Mouse (Mus musculus): ENCODE measurements around the gene Dio3. TPM values are rescaled to one million over a fixed set of nuclear protein-coding genes. Genes with fewer than 3 reads are reported as not detected.

Dio3 gene
- polyA plus RNA-seq, 1 experiment from 2014 or later, result 0.32 TPM

DNA sequence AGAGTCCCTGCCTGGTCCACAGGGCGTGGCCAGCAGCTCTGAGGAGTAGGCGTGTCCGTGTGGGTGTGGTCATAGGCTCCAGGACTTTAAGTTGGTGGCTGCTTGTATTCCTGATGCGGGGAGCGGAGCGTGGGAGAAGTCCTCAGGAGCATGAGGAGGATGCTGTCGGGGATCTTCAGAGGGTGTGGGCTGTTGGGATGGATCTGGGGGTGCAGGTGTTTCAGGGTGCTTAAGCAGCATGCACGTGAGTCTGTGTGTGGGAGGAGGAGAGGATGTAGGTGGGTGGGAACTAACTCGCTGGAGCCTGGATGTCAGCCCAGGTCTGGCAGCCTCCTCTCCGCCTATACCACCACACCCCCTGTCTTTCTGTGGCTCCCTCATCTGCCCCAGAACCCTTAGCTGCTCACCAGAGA is 26.7 kb upstream of the Dio3 start:
- Histone ChIP-seq H3K27me3 (ENCODE audit: control insufficient read depth, insufficient read depth, low read length) (no peaks in the 10 kb centered on the region), H3K4me2 (ENCODE audit: low read depth, low read length) (no peak overlapping the region), H3K36me3 (ENCODE audit: control insufficient read depth, insufficient read depth, low read length) (no peaks in the 10 kb centered on the region), H3K27ac (ENCODE audit: low read depth, low read length) (no peak overlapping the region), H3K9ac (replicated peaks; ENCODE audit: low read depth, low read length) (no peak overlapping the region), H3K4me1 (ENCODE audit: control insufficient read depth, insufficient read depth, low read length) (no peaks in the 10 kb centered on the region), H3K9me3 (ENCODE audit: control insufficient read depth, low read length) (no peaks in the 10 kb centered on the region), H3K4me3 (ENCODE audit: low read depth, low read length) (no peak overlapping the region)
- ATAC-seq (ENCODE audit: low read depth), result no peak
- WGBS, result 34% methylated on average over 10 of the region's 10 CpGs

DNA sequence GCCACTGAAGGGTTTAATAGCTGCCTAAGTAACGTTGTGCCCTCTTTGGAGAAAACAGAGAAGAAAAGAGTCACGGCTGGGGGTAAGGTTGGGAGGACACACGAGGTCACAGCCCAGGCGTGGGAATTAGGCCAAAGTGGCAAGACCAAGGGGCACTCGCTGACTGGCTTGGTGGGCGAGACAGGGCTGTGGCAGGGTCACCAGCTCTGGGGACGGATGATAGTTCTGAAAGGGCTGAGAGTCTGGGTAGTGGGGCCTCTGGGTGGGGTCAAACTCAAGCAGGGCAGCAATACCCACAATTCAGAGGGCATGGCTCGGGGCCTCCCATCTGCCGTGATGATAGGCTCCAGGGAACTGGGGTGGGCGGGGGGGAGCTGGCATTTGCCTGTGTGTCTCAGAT is 23.1 kb upstream of the Dio3 start:
- Histone ChIP-seq H3K27ac (ENCODE audit: low read depth, low read length) (no peak overlapping the region), H3K4me2 (ENCODE audit: low read depth, low read length) (no peak overlapping the region), H3K36me3 (ENCODE audit: control insufficient read depth, insufficient read depth, low read length) (no peaks in the 10 kb centered on the region), H3K4me3 (ENCODE audit: low read depth, low read length) (no peak overlapping the region), H3K9me3 (ENCODE audit: control insufficient read depth, low read length) (no peaks in the 10 kb centered on the region), H3K27me3 (ENCODE audit: control insufficient read depth, insufficient read depth, low read length) (no peaks in the 10 kb centered on the region), H3K9ac (replicated peaks; ENCODE audit: low read depth, low read length) (no peak overlapping the region), H3K4me1 (ENCODE audit: control insufficient read depth, insufficient read depth, low read length) (no peaks in the 10 kb centered on the region)
- no peak for ATAC-seq (ENCODE audit: low read depth)
- WGBS, result 44% methylated on average over 10 of the region's 10 CpGs

DNA sequence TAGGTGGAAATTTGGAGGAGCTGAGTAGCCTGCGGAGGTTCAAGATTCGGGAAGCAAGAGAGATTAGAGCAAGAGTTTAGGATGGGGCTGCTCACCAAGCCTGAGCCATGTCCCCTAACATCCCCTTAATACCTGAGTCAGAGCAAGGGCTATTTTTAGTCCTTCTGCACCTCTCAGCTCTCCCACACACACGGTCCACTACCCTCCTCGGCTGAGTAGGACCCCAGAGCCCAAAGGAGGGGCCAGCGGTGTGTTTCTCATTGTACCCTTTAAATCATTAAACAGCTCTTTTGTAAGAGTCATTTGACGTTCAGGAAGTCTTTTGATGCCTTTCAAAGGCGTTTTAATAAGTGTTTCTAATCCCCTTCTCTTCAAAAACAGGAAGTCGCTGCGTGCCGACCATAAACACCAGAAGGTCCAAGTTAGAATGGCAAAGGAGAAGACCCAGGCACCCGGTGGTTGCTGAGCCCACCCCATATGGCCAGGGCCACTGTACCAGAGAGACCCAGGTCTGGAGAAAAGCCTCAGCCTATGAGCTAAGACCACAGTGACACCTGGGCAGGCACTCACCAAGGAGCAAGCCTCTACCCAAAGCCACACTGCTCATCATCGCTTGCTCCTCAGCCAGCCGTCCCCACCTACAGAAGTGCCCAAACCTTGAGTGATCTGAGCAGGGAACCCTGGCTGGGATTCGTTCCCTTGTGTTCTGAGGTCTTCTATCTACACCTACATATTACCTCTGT is 22.2 kb upstream of the Dio3 start:
- Histone ChIP-seq H3K36me3 (ENCODE audit: control insufficient read depth, insufficient read depth, low read length) (no peaks in the 10 kb centered on the region), H3K9me3 (ENCODE audit: control insufficient read depth, low read length) (no peaks in the 10 kb centered on the region), H3K4me2 (ENCODE audit: low read depth, low read length) (no peak overlapping the region), H3K27ac (ENCODE audit: low read depth, low read length) (no peak overlapping the region), H3K4me3 (ENCODE audit: low read depth, low read length) (no peak overlapping the region), H3K4me1 (ENCODE audit: control insufficient read depth, insufficient read depth, low read length) (no peaks in the 10 kb centered on the region), H3K9ac (replicated peaks; ENCODE audit: low read depth, low read length) (no peak overlapping the region), H3K27me3 (ENCODE audit: control insufficient read depth, insufficient read depth, low read length) (no peaks in the 10 kb centered on the region)
- 45% methylated on average over 14 of the region's 14 CpGs for WGBS
- no peak for ATAC-seq (ENCODE audit: low read depth)

DNA sequence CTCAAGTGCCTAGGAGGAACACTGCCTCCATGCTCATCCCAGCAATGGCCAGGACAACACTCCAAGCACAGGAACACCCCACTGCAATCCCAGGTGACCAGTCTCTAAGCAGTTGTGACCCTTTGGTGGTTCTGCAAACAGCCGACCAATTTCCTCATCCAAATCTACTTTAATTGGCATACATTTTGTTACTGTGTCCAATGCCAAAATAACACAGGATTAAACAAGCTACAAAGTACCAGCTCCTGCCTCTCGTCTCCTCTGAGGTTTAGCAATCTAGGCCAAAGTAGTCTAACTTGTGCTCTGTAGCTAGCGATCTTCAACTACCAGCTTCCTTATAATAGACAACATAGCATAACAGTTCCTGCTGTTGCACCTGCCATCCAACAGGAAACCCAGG is 10.6 kb upstream of the Dio3 start:
- H3K27ac ChIP-seq (ENCODE audit: low read depth, low read length), result no peak overlapping the region
- H3K9me3 ChIP-seq (ENCODE audit: control insufficient read depth, low read length), result no peaks in the 10 kb centered on the region
- no peak overlapping the region for H3K9ac ChIP-seq (replicated peaks; ENCODE audit: low read depth, low read length)
- WGBS, result 91% methylated on average over 3 of the region's 3 CpGs
- no peaks in the 10 kb centered on the region for H3K27me3 ChIP-seq (ENCODE audit: control insufficient read depth, insufficient read depth, low read length)
- H3K4me1 ChIP-seq (ENCODE audit: control insufficient read depth, insufficient read depth, low read length), result no peaks in the 10 kb centered on the region
- H3K4me3 ChIP-seq (ENCODE audit: low read depth, low read length), result no peak overlapping the region
- no peaks in the 10 kb centered on the region for H3K36me3 ChIP-seq (ENCODE audit: control insufficient read depth, insufficient read depth, low read length)
- H3K4me2 ChIP-seq (ENCODE audit: low read depth, low read length), result no peak overlapping the region
- no peak for ATAC-seq (ENCODE audit: low read depth)

DNA sequence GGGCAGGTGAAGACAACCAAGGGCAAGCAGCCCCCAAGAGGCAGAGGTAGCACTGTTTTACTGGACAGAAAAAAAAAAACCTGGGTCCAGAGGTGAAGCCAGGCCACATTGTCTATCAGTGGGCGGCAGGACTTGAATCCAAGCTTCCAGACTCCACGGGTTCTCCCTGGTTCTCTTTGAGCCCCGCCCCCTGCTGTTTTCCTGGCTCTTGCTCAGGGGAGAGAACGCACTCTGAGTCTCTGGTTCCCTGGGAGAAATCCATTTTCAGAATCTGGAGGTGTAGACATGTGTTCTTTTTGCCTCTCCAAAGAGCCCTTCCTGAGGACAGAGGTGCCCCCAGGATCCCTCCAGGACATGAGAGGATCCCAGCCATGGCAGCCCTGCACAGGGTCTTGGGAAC is 9.2 kb upstream of the Dio3 start:
- Histone ChIP-seq H3K9ac (replicated peaks; ENCODE audit: low read depth, low read length) (no peak overlapping the region), H3K4me2 (ENCODE audit: low read depth, low read length) (no peak overlapping the region), H3K27me3 (ENCODE audit: control insufficient read depth, insufficient read depth, low read length) (no peaks in the 10 kb centered on the region), H3K4me3 (ENCODE audit: low read depth, low read length) (no peak overlapping the region), H3K9me3 (ENCODE audit: control insufficient read depth, low read length) (no peaks in the 10 kb centered on the region), H3K36me3 (ENCODE audit: control insufficient read depth, insufficient read depth, low read length) (no peaks in the 10 kb centered on the region), H3K4me1 (ENCODE audit: control insufficient read depth, insufficient read depth, low read length) (no peaks in the 10 kb centered on the region), H3K27ac (ENCODE audit: low read depth, low read length) (no peak overlapping the region)
- no peak for ATAC-seq (ENCODE audit: low read depth)
- WGBS, result 78% methylated on average over 4 of the region's 4 CpGs

DNA sequence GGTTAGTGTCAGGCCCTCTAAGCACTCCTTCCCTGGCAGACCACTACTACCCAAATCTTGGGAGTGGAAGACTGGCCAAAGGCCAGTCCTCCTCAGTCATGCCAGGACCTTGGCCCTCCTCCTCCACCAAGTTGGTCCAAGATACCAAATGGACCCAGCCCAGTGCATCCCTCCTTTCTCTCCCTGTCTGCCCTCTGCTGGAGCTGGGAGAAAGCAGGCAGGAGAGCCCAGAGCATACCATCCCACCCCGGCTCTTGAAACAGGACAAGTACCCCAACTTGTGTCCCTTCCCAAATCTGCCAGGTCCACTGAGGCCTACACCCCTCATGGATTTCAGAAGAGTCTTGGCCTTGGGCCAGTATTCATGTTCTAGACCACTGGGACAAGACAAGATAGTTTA is 2.8 kb upstream of the Dio3 start:
- 60% methylated on average over 1 of the region's 1 CpGs for WGBS
- Histone ChIP-seq H3K9ac (replicated peaks; ENCODE audit: low read depth, low read length) (no peak overlapping the region), H3K4me3 (ENCODE audit: low read depth, low read length) (no peak overlapping the region), H3K27ac (ENCODE audit: low read depth, low read length) (no peak overlapping the region), H3K4me1 (ENCODE audit: control insufficient read depth, insufficient read depth, low read length) (peaks cover 6% of the 10 kb centered on the region; the same call in 1 of the 2 replicates), H3K36me3 (ENCODE audit: control insufficient read depth, insufficient read depth, low read length) (no peaks in the 10 kb centered on the region), H3K27me3 (ENCODE audit: control insufficient read depth, insufficient read depth, low read length) (peaks cover 57% of the 10 kb centered on the region), H3K4me2 (ENCODE audit: low read depth, low read length) (no peak overlapping the region), H3K9me3 (ENCODE audit: control insufficient read depth, low read length) (no peaks in the 10 kb centered on the region)
- ATAC-seq (ENCODE audit: low read depth), result no peak

DNA sequence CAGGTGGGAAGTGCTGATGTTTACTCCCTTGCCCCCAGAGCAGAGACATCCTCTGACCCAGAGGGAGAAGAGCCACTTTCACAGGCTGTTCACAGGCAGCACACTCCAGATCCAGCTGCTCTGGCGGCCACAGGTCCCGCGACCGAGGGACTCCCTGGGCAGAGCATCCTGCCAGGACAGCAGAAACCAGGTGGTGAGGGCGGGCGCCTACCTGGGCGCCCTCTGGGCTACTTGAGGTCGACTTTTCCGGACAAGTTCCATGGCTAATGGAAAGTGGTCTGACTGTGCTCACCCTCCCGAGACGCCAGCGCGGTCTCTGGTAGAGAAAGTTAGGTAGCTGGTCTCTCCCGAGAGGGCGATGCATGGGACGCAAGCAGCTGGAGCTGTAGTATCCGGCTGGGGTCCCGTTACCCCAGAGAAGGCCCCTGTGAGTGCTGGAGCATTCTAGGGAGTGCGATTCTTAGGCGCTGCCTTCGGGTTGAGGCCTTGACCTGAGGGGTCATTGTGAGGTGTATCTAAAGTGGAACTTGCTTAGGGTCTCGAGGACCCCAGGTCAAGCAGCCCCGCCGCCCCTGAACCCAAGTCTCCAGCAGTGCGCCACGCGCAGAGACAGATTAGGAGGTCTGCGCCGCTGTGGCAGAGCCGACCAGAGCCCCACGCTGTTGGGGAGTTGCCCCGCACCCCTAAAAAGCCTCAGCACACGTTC is 1.5 kb upstream of the Dio3 start:
- Histone ChIP-seq H3K36me3 (ENCODE audit: control insufficient read depth, insufficient read depth, low read length) (no peaks in the 10 kb centered on the region), H3K4me1 (ENCODE audit: control insufficient read depth, insufficient read depth, low read length) (peaks cover 6% of the 10 kb centered on the region; the same call in 1 of the 2 replicates), H3K27ac (ENCODE audit: low read depth, low read length) (no peak overlapping the region), H3K27me3 (ENCODE audit: control insufficient read depth, insufficient read depth, low read length) (peaks cover 69% of the 10 kb centered on the region), H3K4me3 (ENCODE audit: low read depth, low read length) (peak overlapping the region; percentile 34), H3K9me3 (ENCODE audit: control insufficient read depth, low read length) (no peaks in the 10 kb centered on the region), H3K9ac (replicated peaks; ENCODE audit: low read depth, low read length) (0 out of 2 replicates have a peak overlapping the region, but pooled peaks have one; percentile 37), H3K4me2 (ENCODE audit: low read depth, low read length) (peak overlapping the region; percentile 68; the same call in 1 of the 2 replicates)
- ATAC-seq (ENCODE audit: low read depth), result no peak
- 2% methylated on average over 33 of the region's 33 CpGs for WGBS

DNA sequence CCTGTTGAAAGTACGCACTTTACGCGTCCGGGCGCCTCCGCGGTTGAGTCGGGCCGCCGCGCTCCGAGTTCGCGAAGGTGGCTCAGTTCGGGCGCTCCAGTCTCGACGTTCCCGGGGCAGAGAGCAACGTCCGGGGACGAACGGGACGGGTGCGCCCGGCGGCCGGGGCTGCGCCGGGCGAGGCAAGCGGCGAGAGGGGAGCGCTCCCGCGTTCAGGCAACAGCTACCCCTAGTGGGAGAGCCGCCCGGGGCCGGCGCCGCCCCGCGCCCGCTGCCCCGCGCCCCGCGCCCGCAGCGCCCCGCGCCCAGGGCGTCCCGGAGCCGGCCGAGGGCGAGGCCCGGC is 932 bp upstream of the Dio3 start:
- Histone ChIP-seq H3K9me3 (ENCODE audit: control insufficient read depth, low read length) (no peaks in the 10 kb centered on the region), H3K27me3 (ENCODE audit: control insufficient read depth, insufficient read depth, low read length) (peaks cover 74% of the 10 kb centered on the region), H3K4me3 (ENCODE audit: low read depth, low read length) (peak overlapping the region; percentile 34), H3K9ac (replicated peaks; ENCODE audit: low read depth, low read length) (peak overlapping the region; percentile 37; the same call in 1 of the 2 replicates), H3K36me3 (ENCODE audit: control insufficient read depth, insufficient read depth, low read length) (no peaks in the 10 kb centered on the region), H3K4me1 (ENCODE audit: control insufficient read depth, insufficient read depth, low read length) (peaks cover 6% of the 10 kb centered on the region; the same call in 1 of the 2 replicates), H3K27ac (ENCODE audit: low read depth, low read length) (no peak overlapping the region), H3K4me2 (ENCODE audit: low read depth, low read length) (peak overlapping the region; percentile 68)
- under 1% methylated on average over 37 of the region's 58 CpGs for WGBS
- peak; percentile 44; the same call in 1 of the 2 replicates for ATAC-seq (ENCODE audit: low read depth)

DNA sequence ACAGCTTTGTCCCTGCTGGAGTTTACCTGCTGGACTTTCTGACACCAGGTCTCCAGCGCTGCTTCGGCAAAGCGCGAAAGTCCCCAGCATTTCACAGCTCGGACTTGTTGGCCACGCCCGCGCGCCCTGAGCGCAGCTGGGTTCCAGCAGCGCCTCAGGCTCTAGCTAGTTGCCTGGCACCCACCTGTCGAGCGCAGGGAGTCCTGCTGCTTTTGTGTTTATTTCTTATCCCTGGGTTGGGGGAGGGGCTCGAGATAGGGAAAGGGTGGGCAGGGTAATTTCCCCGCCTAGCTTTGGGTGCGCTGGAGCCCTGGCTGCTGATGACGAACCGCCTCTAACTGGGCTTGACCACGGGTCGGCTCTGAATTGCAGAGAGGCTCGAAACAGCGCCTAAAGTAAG is 1.5 kb downstream of the Dio3 start:
- Histone ChIP-seq H3K36me3 (ENCODE audit: control insufficient read depth, insufficient read depth, low read length) (no peaks in the 10 kb centered on the region), H3K27ac (ENCODE audit: low read depth, low read length) (no peak overlapping the region), H3K4me1 (ENCODE audit: control insufficient read depth, insufficient read depth, low read length) (peaks cover 6% of the 10 kb centered on the region; the same call in 1 of the 2 replicates), H3K9ac (replicated peaks; ENCODE audit: low read depth, low read length) (no peak overlapping the region), H3K27me3 (ENCODE audit: control insufficient read depth, insufficient read depth, low read length) (peaks cover 82% of the 10 kb centered on the region), H3K4me2 (ENCODE audit: low read depth, low read length) (no peak overlapping the region), H3K4me3 (ENCODE audit: low read depth, low read length) (no peak overlapping the region), H3K9me3 (ENCODE audit: control insufficient read depth, low read length) (no peaks in the 10 kb centered on the region)
- ATAC-seq (ENCODE audit: low read depth), result no peak
- WGBS, result 1% methylated on average over 22 of the region's 22 CpGs

All from neural tube, embryonic 14.5 days (tissue).